Mouse (Mus musculus): Measurements from ENCODE around the gene Adam1b. TPM values are rescaled to one million over a fixed set of nuclear protein-coding genes. Genes with fewer than 3 reads are reported as not detected.
A peak's percentile ranks its signal among the peaks of the same experiment; 100 is the strongest.

Adam1b gene
- polyA plus RNA-seq, 1 experiment from 2014 or later = 0.08 TPM

DNA sequence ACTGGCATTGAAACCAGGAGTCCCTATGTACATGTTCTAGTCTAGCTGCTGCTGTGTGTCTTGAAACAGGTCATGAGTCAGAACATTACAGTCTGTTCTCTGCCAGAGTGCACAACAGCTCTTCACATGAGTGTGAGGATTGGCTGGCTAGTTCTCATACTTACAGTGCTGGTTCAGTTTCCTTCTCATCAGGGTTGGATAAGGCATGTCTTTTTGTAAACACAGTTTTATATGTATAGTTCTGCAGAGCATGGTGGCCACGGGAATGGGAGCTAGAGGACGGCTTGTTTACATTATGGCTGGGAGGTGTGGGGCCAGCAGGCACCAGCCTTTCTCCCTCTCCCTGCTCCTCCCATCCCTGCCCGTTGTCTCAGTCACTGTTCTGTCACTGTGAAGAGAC is 33.7 kb downstream of the Adam1b start:
- Histone ChIP-seq H3K4me2 (ENCODE audit: low read length) (no peak overlapping the region), H3K27me3 (replicated peaks; ENCODE audit: control insufficient read depth, insufficient read depth, low read length) (no peaks in the 10 kb centered on the region), H3K9ac (replicated peaks; ENCODE audit: low read depth, low read length) (no peak overlapping the region), H3K36me3 (ENCODE audit: control insufficient read depth, insufficient read depth) (no peaks in the 10 kb centered on the region), H3K27ac (ENCODE audit: low read length) (no peak overlapping the region), H3K9me3 (ENCODE audit: control insufficient read depth, low read length) (no peaks in the 10 kb centered on the region), H3K4me1 (replicated peaks; ENCODE audit: control insufficient read depth, insufficient read depth, low read length) (no peaks in the 10 kb centered on the region), H3K4me3 (replicated peaks; ENCODE audit: low read length) (no peak overlapping the region)
- ATAC-seq = no peak
- WGBS = 66% methylated on average over 3 of the region's 3 CpGs

GRCm38 (mm10) chr5:121463601-121464250 is 39.5 kb downstream of the Adam1b start:
- H3K27ac ChIP-seq (ENCODE audit: low read length) = no peak overlapping the region
- no peaks in the 10 kb centered on the region for H3K27me3 ChIP-seq (replicated peaks; ENCODE audit: control insufficient read depth, insufficient read depth, low read length)
- H3K36me3 ChIP-seq (ENCODE audit: control insufficient read depth, insufficient read depth) = no peaks in the 10 kb centered on the region
- WGBS = 74% methylated on average over 5 of the region's 5 CpGs
- H3K9ac ChIP-seq (replicated peaks; ENCODE audit: low read depth, low read length) = no peak overlapping the region
- no peak overlapping the region for H3K4me2 ChIP-seq (ENCODE audit: low read length)
- no peak for ATAC-seq
- no peak overlapping the region for H3K4me3 ChIP-seq (replicated peaks; ENCODE audit: low read length)
- H3K9me3 ChIP-seq (ENCODE audit: control insufficient read depth, low read length) = no peaks in the 10 kb centered on the region
- no peaks in the 10 kb centered on the region for H3K4me1 ChIP-seq (replicated peaks; ENCODE audit: control insufficient read depth, insufficient read depth, low read length)

DNA sequence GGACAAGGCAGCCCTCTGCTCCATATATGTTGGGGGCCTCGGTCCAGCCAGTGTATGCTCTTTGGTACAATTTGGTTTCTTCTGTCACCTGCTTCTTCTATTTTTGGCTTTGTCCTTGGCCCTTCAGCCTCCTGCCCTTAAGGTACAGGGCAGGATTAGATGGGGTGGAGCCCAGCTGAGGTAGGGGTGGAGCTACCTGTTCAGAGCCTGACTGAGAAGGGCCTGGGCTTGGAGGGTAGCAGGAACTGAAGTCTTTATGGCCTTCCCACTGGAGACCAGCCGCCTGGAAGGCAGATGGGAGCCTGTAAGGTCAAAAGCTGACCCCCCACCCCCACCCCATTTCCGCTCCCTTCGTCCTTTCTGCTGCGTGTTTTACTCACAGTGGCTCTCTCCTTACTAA is 40.3 kb downstream of the Adam1b start:
- H3K27me3 ChIP-seq (replicated peaks; ENCODE audit: control insufficient read depth, insufficient read depth, low read length) = no peaks in the 10 kb centered on the region
- H3K4me1 ChIP-seq (replicated peaks; ENCODE audit: control insufficient read depth, insufficient read depth, low read length) = no peaks in the 10 kb centered on the region
- no peak overlapping the region for H3K4me2 ChIP-seq (ENCODE audit: low read length)
- no peak overlapping the region for H3K9ac ChIP-seq (replicated peaks; ENCODE audit: low read depth, low read length)
- no peak overlapping the region for H3K27ac ChIP-seq (ENCODE audit: low read length)
- no peak overlapping the region for H3K4me3 ChIP-seq (replicated peaks; ENCODE audit: low read length)
- WGBS = 82% methylated on average over 5 of the region's 5 CpGs
- ATAC-seq = no peak
- no peaks in the 10 kb centered on the region for H3K36me3 ChIP-seq (ENCODE audit: control insufficient read depth, insufficient read depth)
- H3K9me3 ChIP-seq (ENCODE audit: control insufficient read depth, low read length) = no peaks in the 10 kb centered on the region

- Histone ChIP-seq H3K27me3 (replicated peaks; ENCODE audit: control insufficient read depth, insufficient read depth, low read length) (no peaks in the 10 kb centered on the region), H3K9me3 (ENCODE audit: control insufficient read depth, low read length) (no peaks in the 10 kb centered on the region), H3K9ac (replicated peaks; ENCODE audit: low read depth, low read length) (no peak overlapping the region), H3K4me1 (replicated peaks; ENCODE audit: control insufficient read depth, insufficient read depth, low read length) (no peaks in the 10 kb centered on the region), H3K4me2 (ENCODE audit: low read length) (no peak overlapping the region), H3K4me3 (replicated peaks; ENCODE audit: low read length) (no peak overlapping the region), H3K27ac (ENCODE audit: low read length) (no peak overlapping the region), H3K36me3 (ENCODE audit: control insufficient read depth, insufficient read depth) (no peaks in the 10 kb centered on the region)
- no peak for ATAC-seq
- WGBS = 32% methylated on average over 1 of the region's 1 CpGs
Measured at GRCm38 (mm10) chr5:121462171-121462502, 41.1 kb downstream of the Adam1b start.

DNA sequence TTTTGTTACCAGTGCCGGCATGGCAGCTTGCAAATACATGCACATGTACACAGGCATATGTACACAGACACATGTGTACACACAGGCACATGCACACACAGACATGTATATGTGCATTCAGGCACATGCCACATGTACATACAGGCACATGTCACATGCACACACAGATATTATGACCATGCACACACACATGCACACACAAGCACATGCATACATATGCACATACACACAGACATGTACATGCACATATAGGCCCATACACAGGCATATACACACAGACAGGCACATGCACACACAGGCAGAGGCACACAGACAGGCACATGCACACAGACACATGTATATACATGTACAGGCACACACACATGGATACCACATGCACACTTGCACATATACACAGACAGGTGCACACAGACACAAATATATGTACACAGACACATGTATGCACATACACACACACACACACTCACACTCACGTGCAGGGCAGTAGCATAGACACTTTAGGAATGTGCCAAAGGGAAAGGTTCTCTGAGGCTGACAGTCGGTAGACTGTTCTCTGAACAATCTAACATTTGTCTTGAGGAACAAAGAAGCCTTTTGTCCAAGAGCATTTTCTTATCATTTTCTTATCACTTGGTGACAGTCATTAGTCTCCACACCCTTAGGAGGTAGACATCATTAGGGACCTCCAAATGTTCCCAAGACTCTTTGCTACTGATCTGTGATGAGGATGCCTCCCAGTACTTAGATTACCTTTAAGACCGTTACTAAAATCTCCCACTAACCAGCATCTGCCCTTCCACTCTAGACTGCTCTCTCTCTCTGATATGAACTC is 41.7 kb downstream of the Adam1b start:
- Histone ChIP-seq H3K9me3 (ENCODE audit: control insufficient read depth, low read length) (no peaks in the 10 kb centered on the region), H3K27ac (ENCODE audit: low read length) (no peak overlapping the region), H3K36me3 (ENCODE audit: control insufficient read depth, insufficient read depth) (no peaks in the 10 kb centered on the region), H3K27me3 (replicated peaks; ENCODE audit: control insufficient read depth, insufficient read depth, low read length) (no peaks in the 10 kb centered on the region), H3K4me1 (replicated peaks; ENCODE audit: control insufficient read depth, insufficient read depth, low read length) (no peaks in the 10 kb centered on the region), H3K4me3 (replicated peaks; ENCODE audit: low read length) (no peak overlapping the region), H3K4me2 (ENCODE audit: low read length) (no peak overlapping the region), H3K9ac (replicated peaks; ENCODE audit: low read depth, low read length) (no peak overlapping the region)
- ATAC-seq = no peak
- WGBS = 61% methylated on average over 4 of the region's 4 CpGs

DNA sequence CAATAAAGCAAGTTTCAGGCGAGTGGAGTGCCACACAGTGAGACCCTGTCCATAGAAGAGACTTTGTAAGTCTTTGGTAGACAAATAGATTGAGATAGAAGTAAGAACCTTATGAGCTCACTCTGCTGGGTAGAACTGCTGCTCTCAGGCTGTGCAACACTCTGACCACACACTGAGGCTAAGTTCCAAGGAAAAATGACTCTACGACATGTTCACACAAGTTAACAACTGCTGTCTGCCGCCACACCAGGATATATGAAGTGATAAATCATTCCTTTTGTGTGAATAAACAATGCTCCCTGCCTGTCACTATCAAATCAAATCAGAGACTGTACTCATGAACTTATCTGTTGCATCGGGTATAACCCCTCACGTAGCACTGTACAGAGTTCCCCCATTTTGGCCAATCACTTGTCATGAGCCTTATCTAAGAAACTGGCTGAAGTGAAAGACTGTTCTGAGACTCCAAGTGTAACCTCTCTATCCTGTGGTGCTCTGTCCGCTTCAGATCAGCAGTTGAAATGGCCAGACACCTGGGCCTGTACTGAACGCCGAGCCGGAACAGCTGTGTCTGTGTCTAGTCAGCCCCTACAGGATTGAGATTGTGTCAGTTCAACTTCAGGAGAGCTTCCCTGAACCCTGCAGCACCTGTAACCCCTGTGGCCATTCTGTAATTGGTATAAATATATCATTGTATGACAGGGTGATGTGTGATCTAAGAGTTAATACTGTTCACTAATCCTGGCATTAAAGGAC is 47.5 kb downstream of the Adam1b start:
- Histone ChIP-seq H3K27me3 (replicated peaks; ENCODE audit: control insufficient read depth, insufficient read depth, low read length) (no peaks in the 10 kb centered on the region), H3K9me3 (ENCODE audit: control insufficient read depth, low read length) (no peaks in the 10 kb centered on the region), H3K9ac (replicated peaks; ENCODE audit: low read depth, low read length) (no peak overlapping the region), H3K4me3 (replicated peaks; ENCODE audit: low read length) (no peak overlapping the region), H3K4me1 (replicated peaks; ENCODE audit: control insufficient read depth, insufficient read depth, low read length) (peaks cover 17% of the 10 kb centered on the region), H3K36me3 (ENCODE audit: control insufficient read depth, insufficient read depth) (no peaks in the 10 kb centered on the region), H3K4me2 (ENCODE audit: low read length) (no peak overlapping the region), H3K27ac (ENCODE audit: low read length) (no peak overlapping the region)
- 87% methylated on average over 9 of the region's 9 CpGs for WGBS
- ATAC-seq = no peak

- ATAC-seq = no peak
- H3K27ac ChIP-seq (ENCODE audit: low read length) = no peak overlapping the region
- H3K9me3 ChIP-seq (ENCODE audit: control insufficient read depth, low read length) = no peaks in the 10 kb centered on the region
- no peak overlapping the region for H3K9ac ChIP-seq (replicated peaks; ENCODE audit: low read depth, low read length)
- peaks cover 24% of the 10 kb centered on the region for H3K4me1 ChIP-seq (replicated peaks; ENCODE audit: control insufficient read depth, insufficient read depth, low read length)
- 91% methylated on average over 3 of the region's 3 CpGs for WGBS
- H3K27me3 ChIP-seq (replicated peaks; ENCODE audit: control insufficient read depth, insufficient read depth, low read length) = no peaks in the 10 kb centered on the region
- peaks cover 4% of the 10 kb centered on the region; the same call in 1 of the 2 replicates for H3K36me3 ChIP-seq (ENCODE audit: control insufficient read depth, insufficient read depth)
- H3K4me2 ChIP-seq (ENCODE audit: low read length) = no peak overlapping the region
- H3K4me3 ChIP-seq (replicated peaks; ENCODE audit: low read length) = no peak overlapping the region
Measured at GRCm38 (mm10) chr5:121454503-121454782, 48.8 kb downstream of the Adam1b start.

DNA sequence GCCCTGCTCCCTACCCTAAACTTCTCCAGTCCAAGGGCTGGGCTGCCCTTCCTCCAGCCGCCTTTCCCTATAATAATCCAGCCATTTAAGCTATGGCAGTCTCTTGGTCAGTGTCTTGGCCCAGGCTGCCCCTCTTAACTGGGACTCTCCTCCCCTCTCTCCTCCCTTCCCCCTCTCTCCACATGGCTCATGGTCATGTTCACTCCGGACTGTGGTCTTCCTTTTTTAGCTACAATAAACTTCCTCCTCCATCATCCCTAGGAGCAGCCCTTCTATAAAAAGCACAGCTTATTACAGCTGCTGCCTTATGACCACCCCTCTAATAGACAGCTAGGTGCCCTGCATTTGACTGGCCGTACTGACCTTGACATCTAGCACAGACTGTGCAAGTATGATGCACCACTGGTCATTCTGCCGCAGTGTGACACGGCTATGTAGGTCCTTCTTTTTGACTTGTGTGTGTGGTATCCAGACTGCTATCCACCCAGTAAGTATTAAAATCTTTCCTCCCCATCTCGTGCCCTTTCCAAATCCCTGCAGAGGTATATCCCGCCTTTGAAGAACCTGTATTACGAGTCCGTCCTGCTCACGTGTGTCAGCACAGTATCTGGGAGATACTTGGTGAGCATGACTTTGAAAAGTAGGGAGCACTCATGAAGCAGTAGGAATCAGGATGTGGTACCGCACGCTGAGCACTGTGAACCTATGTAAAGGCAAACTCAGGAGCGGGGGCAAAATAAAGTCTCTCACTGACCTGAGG is 49.3 kb downstream of the Adam1b start:
- Histone ChIP-seq H3K9ac (replicated peaks; ENCODE audit: low read depth, low read length) (no peak overlapping the region), H3K4me1 (replicated peaks; ENCODE audit: control insufficient read depth, insufficient read depth, low read length) (peaks cover 25% of the 10 kb centered on the region), H3K27me3 (replicated peaks; ENCODE audit: control insufficient read depth, insufficient read depth, low read length) (no peaks in the 10 kb centered on the region), H3K9me3 (ENCODE audit: control insufficient read depth, low read length) (no peaks in the 10 kb centered on the region), H3K27ac (ENCODE audit: low read length) (no peak overlapping the region), H3K4me3 (replicated peaks; ENCODE audit: low read length) (no peak overlapping the region), H3K4me2 (ENCODE audit: low read length) (no peak overlapping the region), H3K36me3 (ENCODE audit: control insufficient read depth, insufficient read depth) (peaks cover 7% of the 10 kb centered on the region; the same call in 1 of the 2 replicates)
- no peak for ATAC-seq
- WGBS = 95% methylated on average over 13 of the region's 13 CpGs

- Histone ChIP-seq H3K9me3 (ENCODE audit: control insufficient read depth, low read length) (no peaks in the 10 kb centered on the region), H3K27ac (ENCODE audit: low read length) (peak overlapping the region; percentile 92), H3K4me3 (replicated peaks; ENCODE audit: low read length) (peak overlapping the region; percentile 63), H3K9ac (replicated peaks; ENCODE audit: low read depth, low read length) (peak overlapping the region; percentile 96), H3K27me3 (replicated peaks; ENCODE audit: control insufficient read depth, insufficient read depth, low read length) (no peaks in the 10 kb centered on the region), H3K4me1 (replicated peaks; ENCODE audit: control insufficient read depth, insufficient read depth, low read length) (peaks cover 25% of the 10 kb centered on the region), H3K4me2 (ENCODE audit: low read length) (peak overlapping the region; percentile 85), H3K36me3 (ENCODE audit: control insufficient read depth, insufficient read depth) (peaks cover 14% of the 10 kb centered on the region)
- peak; percentile 30; the same call in 1 of the 2 replicates for ATAC-seq
- 4% methylated on average over 9 of the region's 9 CpGs for WGBS
Measured at GRCm38 (mm10) chr5:121452906-121453305, 50.3 kb downstream of the Adam1b start.

Measured in forebrain, embryonic 16.5 days (tissue).